Mouse (Mus musculus) heart, embryonic 12.5 days (tissue): ENCODE measurements around the gene Eif2b4. TPM values are rescaled to one million over a fixed set of nuclear protein-coding genes. Genes with fewer than 3 reads are reported as not detected.

ENCODE experiments used
- ATAC-seq: fragments of 200-750 bp; cut with Nextera tagmentation; 2 replicates; pipeline ENCODE4 v1.8.0; 2017; ENCODE audit warnings: moderate TSS enrichment, moderate library complexity; ENCODE audit not compliant: insufficient number of reproducible peaks, low FRiP score
- H3K27ac ChIP-seq: fragments of 300-500 bp; sonication (generic); 2 replicates; pipeline ENCODE4 v1.5.1; 2016; ENCODE audit warnings: mild to moderate bottlenecking, moderate library complexity; ENCODE audit not compliant: poor library complexity, severe bottlenecking
- H3K27me3 ChIP-seq: fragments of 300-500 bp; sonication (generic); replicated peaks from 2 replicates; pipeline ENCODE4 v1.6.1; 2016; ENCODE audit warnings: mild to moderate bottlenecking, moderate library complexity
- H3K36me3 ChIP-seq: fragments of 300-500 bp; sonication (generic); 2 replicates; pipeline ENCODE4 v1.6.1; 2016; ENCODE audit warnings: mild to moderate bottlenecking, moderate library complexity
- H3K4me1 ChIP-seq: fragments of 300-500 bp; sonication (generic); replicated peaks from 2 replicates; pipeline ENCODE4 v1.6.1; 2016; ENCODE audit warnings: mild to moderate bottlenecking
- H3K4me2 ChIP-seq: fragments of 300-500 bp; sonication (generic); 2 replicates; pipeline ENCODE4 v1.6.1; 2016; ENCODE audit warnings: mild to moderate bottlenecking, moderate library complexity
- H3K4me3 ChIP-seq: fragments of 300-500 bp; sonication (generic); 2 replicates; pipeline ENCODE4 v1.5.1; 2016; ENCODE audit warnings: mild to moderate bottlenecking
- H3K9ac ChIP-seq: fragments of 300-500 bp; sonication (generic); 2 replicates; pipeline ENCODE4 v1.6.1; 2016; ENCODE audit warnings: mild to moderate bottlenecking, moderate library complexity
- H3K9me3 ChIP-seq: fragments of 300-500 bp; sonication (generic); replicated peaks from 2 replicates; pipeline ENCODE4 v1.6.1; 2016; ENCODE audit warnings: mild to moderate bottlenecking, moderate library complexity
- WGBS: fragments of 180-500 bp; shearing (Covaris S2); methylation state at CpG from one replicate; pipeline ENCODE4 v1.1.7; 2016; 5-methylcytosine and 5-hydroxymethylcytosine counted together
- polyA plus RNA-seq: library from polyadenylated mRNA; unstranded; fragments of >200 nt; fragmentation: Nextera tagmentation; extraction: Ambion mirVana; gene quantifications from 2 replicates; pipeline ENCODE4 v1.2.1, GENCODE M21; 2016

The Eif2b4 gene
- polyA plus RNA-seq, 1 experiment from 2014 or later, result 52.3 TPM

DNA sequence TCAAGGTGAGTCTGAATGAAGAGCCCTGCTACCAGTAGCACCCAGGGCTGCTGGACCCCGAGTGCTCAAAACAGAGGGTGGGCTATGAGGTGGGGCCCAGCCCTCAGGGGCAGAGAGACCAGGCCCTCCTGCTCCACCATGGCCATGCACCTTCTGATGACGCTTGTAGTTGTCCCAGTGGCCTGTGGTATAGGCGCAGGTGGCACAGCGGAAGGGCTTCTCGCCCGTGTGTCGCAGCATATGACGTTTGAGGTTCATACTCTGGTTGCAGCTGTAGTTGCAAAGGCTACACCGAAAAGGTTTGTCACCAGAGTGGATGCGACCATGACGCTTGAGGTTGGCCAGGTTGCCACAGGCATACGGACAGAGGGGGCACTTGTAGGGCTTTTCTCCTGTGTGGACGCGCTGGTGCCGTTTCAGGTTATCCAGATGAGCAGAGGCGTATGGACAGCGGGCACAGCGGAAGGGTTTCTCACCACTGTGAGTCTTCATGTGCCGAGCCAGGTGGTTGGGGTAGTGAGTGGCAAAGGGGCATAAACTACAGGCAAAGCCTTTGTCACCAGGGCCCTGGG is 6.2 kb upstream of the Eif2b4 start:
- H3K4me3 ChIP-seq, result no peak overlapping the region

DNA sequence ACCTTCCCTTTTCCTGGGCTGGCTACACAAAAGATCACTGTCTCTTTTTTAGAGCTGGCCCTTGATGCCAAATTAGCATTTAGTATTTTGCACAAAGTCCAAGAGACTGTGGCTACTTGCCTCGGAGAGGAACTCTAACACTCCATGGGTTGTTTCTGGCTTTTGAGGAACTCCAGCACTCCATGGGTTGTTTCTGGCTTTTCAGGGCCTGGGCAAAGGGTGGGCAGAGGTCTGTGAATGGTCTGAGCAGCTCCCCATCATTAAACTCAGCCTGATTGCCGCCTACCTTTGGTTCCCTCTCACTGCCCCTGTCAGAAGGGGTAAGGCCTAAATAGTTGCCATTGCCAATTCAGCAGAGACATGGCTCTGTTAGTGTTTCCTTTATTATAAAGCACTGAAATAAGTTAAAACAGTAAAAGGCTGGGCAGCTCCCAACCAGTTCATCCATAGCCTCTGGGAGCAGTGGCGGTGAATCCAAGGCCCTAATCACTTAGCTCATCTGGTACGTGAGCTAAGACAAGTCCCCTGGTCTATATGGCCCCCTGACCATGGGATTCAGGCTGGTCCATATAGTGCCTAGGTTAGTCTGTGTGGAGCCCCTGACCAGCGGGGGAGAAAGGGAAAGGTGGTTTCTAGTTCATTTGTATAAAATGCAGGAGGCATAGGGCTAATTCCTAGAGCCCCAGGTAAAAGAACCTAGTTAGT is 5.5 kb upstream of the Eif2b4 start:
- WGBS, result 83% methylated on average over 5 of the region's 5 CpGs
- Histone ChIP-seq H3K4me3 (no peak overlapping the region), H3K36me3 (peaks cover 74% of the 10 kb centered on the region), H3K4me1 (peaks cover 27% of the 10 kb centered on the region), H3K27me3 (no peaks in the 10 kb centered on the region), H3K4me2 (no peak overlapping the region), H3K9ac (no peak overlapping the region), H3K9me3 (peaks cover 5% of the 10 kb centered on the region), H3K27ac (no peak overlapping the region)
- no peak for ATAC-seq

More for the DNA sequence above, 6.2 kb upstream of the Eif2b4 start:
- Histone ChIP-seq H3K27me3 (no peaks in the 10 kb centered on the region), H3K27ac (no peak overlapping the region), H3K9ac (no peak overlapping the region), H3K9me3 (peaks cover 5% of the 10 kb centered on the region), H3K36me3 (peaks cover 80% of the 10 kb centered on the region), H3K4me1 (peaks cover 21% of the 10 kb centered on the region), H3K4me2 (no peak overlapping the region)
- ATAC-seq, result no peak
- 91% methylated on average over 19 of the region's 19 CpGs for WGBS

DNA sequence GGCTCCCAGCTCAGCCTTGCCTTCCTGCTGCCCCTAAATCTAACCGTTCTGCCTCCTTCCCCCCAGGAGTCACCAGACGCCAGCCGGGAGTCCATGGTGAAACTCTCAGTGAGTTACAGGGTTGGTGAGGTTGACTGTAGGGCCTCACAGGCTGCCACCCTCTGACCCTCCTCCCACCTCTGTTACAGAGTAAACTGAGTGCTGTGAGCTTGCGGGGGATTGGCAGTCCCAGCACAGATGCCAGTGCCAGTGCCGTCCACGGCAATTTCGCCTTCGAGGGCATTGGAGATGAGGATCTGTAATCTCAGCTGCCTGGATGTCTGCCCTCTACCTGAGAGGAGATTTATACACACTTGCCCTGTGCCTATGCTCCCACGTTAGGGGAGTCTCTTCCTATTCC is 4.9 kb upstream of the Eif2b4 start:
- peaks cover 68% of the 10 kb centered on the region for H3K36me3 ChIP-seq
- H3K4me1 ChIP-seq, result peaks cover 27% of the 10 kb centered on the region
- no peak for ATAC-seq
- no peaks in the 10 kb centered on the region for H3K27me3 ChIP-seq
- no peak overlapping the region for H3K4me3 ChIP-seq
- peaks cover 5% of the 10 kb centered on the region for H3K9me3 ChIP-seq
- H3K4me2 ChIP-seq, result no peak overlapping the region
- WGBS, result 81% methylated on average over 9 of the region's 9 CpGs
- no peak overlapping the region for H3K9ac ChIP-seq
- H3K27ac ChIP-seq, result no peak overlapping the region

DNA sequence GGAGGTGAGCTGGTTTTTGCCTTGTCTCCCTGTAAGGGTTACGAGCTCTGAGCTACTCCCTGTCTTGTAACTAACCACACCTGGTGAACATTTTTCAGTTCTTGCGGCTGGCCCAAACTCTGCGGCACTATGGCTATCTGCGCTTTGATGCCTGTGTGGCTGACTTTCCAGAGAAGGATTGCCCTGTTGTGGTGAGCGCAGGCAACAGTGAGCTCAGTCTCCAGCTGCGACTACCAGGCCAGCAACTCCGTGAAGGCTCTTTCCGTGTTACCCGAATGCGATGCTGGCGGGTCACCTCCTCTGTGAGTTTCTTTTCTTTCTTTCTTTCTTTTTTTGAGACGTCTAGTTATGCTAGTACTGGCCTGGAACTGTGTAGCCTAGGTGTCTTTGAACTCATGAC is 3.8 kb upstream of the Eif2b4 start:
- no peak overlapping the region for H3K27ac ChIP-seq
- no peak overlapping the region for H3K4me3 ChIP-seq
- WGBS, result 94% methylated on average over 12 of the region's 12 CpGs
- no peaks in the 10 kb centered on the region for H3K27me3 ChIP-seq
- H3K36me3 ChIP-seq, result peaks cover 62% of the 10 kb centered on the region
- peaks cover 23% of the 10 kb centered on the region for H3K4me1 ChIP-seq
- no peak for ATAC-seq
- no peak overlapping the region for H3K9ac ChIP-seq
- no peak overlapping the region for H3K4me2 ChIP-seq
- peaks cover 5% of the 10 kb centered on the region for H3K9me3 ChIP-seq

DNA sequence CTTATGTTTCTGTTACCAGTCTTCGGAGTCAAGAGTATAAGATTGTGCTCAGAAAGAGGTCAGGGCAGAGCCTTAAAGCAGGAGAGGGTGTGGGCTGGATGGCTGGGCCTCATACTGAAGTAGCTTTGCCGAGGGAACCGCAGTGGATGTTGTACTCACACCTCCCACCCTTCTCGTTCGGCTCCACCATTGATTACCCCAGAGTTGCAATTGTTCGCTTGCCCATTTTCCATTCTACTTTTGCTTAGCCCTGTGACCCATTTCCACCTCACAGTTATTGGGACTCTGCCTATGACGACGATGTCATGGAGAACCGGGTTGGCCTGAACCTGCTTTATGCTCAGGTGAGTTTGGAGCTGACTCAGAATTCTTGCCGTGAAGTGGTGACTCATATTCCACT is 3.0 kb upstream of the Eif2b4 start:
- 92% methylated on average over 10 of the region's 10 CpGs for WGBS
- Histone ChIP-seq H3K4me3 (no peak overlapping the region), H3K27me3 (no peaks in the 10 kb centered on the region), H3K27ac (no peak overlapping the region), H3K9ac (no peak overlapping the region), H3K4me2 (no peak overlapping the region), H3K4me1 (peaks cover 28% of the 10 kb centered on the region), H3K36me3 (peaks cover 65% of the 10 kb centered on the region), H3K9me3 (peaks cover 5% of the 10 kb centered on the region)
- no peak for ATAC-seq

DNA sequence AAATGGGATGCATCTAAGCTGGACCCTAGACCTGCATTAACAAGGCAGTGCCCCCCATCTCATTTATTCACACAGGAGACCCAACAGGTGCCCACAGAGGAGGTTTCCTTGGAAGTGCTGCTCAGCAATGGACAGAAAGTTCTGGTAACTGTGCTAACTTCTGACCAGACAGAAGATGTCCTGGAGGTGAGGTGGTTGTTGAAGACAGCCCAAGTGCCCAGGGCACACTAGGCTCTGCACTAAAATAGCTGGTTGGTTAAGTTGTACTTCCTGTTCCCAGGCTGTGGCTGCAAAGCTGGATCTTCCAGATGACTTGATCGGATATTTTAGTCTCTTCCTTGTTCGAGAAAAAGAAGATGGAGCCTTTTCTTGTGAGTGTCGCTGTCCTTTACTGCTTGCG is 2.4 kb upstream of the Eif2b4 start:
- H3K4me3 ChIP-seq, result no peak overlapping the region
- no peak overlapping the region for H3K27ac ChIP-seq
- WGBS, result 90% methylated on average over 4 of the region's 4 CpGs
- H3K4me2 ChIP-seq, result no peak overlapping the region
- no peaks in the 10 kb centered on the region for H3K27me3 ChIP-seq
- H3K36me3 ChIP-seq, result peaks cover 69% of the 10 kb centered on the region
- ATAC-seq, result no peak
- H3K9ac ChIP-seq, result no peak overlapping the region
- peaks cover 5% of the 10 kb centered on the region for H3K9me3 ChIP-seq
- H3K4me1 ChIP-seq, result peaks cover 26% of the 10 kb centered on the region

DNA sequence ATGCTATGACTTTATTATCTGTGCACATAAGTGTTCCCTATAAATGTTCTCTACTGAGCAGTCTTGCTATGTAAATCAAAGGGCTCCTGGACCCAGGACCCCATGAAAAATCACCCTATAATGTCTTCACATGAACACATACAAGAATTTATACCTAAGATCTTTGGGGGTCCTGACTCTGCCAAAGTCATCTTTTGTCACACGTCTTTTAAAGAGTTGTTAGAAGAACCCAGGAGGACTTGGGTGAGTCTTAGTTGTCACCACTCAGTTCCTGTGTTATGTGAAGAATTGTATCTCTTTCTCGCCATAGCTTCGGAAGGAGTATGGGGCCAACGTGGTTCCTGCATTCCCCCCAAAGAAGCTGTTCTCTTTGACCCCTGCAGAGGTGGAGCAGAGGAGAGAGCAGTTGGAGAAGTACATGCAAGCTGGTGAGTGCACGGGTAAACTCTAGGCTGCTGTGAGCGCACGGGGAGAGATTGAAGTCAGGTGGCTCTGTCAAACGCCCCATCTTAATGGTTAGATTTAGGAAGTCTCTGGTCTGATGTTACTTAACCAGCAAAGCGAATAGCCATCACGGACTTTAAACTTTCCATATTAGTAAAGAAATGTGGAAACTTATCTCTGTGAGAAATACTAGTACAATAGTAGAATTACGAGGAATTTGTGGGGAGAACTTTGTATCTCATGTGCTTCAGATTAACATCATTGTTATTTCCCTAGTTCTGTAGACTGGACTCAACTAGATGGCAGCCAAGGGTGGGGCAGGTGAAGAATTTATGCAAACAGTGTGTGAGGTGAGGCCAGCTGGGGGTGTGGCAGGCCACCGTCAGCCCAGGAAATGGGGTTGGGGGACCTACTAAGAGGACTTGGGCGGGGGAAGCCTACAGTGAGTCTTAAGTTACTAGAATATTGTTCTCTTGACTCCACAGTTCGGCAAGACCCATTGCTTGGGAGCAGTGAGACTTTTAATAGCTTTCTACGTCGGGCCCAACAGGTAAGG is 1.6 kb upstream of the Eif2b4 start:
- peak overlapping the region; percentile 92; the same call in 1 of the 2 replicates for H3K9ac ChIP-seq
- H3K4me1 ChIP-seq, result peaks cover 20% of the 10 kb centered on the region
- peak overlapping the region; percentile 83; the same call in 1 of the 2 replicates for H3K4me3 ChIP-seq
- 89% methylated on average over 16 of the region's 16 CpGs for WGBS
- H3K36me3 ChIP-seq, result peaks cover 69% of the 10 kb centered on the region
- no peaks in the 10 kb centered on the region for H3K27me3 ChIP-seq
- H3K27ac ChIP-seq, result no peak overlapping the region
- H3K9me3 ChIP-seq, result no peaks in the 10 kb centered on the region
- H3K4me2 ChIP-seq, result peak overlapping the region; percentile 84
- no peak for ATAC-seq

DNA sequence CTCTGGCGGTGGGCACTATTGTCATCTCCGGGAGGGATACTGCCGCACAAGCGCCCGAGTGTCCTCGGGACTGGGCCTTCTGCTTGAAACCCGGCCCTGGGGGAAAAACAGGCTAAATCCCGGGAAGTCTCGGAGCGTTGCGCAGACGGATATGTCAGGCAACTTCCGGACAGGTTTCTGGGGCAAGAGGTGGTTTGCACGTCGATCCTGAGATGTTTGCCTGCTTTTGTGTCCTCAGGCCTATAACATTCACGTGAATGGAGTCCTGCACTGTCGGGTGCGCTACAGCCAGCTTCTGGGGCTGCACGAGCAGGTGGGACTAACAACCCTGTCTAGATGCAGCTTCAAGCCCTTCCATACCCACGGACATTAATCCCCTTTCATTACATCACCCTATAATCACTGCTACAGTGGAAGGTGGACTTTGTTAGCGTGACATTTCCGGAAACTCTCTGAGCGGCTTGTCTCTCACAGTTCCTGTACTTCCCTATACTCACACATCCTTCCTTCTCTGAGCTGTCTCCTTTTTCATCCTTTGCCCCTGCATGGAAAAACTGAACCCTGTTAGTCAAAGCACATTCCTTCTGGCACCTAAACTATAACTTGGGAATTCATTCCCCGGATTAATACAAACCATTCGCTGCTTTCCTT is 526 bp upstream of the Eif2b4 start:
- H3K4me3 ChIP-seq, result peak overlapping the region; percentile 83
- H3K9ac ChIP-seq, result peak overlapping the region; percentile 92
- H3K27ac ChIP-seq, result peak overlapping the region; percentile 87
- H3K9me3 ChIP-seq, result no peaks in the 10 kb centered on the region
- peaks cover 67% of the 10 kb centered on the region for H3K36me3 ChIP-seq
- peak overlapping the region; percentile 84 for H3K4me2 ChIP-seq
- peaks cover 20% of the 10 kb centered on the region for H3K4me1 ChIP-seq
- 11% methylated on average over 25 of the region's 25 CpGs for WGBS
- H3K27me3 ChIP-seq, result no peaks in the 10 kb centered on the region
- ATAC-seq, result no peak

DNA sequence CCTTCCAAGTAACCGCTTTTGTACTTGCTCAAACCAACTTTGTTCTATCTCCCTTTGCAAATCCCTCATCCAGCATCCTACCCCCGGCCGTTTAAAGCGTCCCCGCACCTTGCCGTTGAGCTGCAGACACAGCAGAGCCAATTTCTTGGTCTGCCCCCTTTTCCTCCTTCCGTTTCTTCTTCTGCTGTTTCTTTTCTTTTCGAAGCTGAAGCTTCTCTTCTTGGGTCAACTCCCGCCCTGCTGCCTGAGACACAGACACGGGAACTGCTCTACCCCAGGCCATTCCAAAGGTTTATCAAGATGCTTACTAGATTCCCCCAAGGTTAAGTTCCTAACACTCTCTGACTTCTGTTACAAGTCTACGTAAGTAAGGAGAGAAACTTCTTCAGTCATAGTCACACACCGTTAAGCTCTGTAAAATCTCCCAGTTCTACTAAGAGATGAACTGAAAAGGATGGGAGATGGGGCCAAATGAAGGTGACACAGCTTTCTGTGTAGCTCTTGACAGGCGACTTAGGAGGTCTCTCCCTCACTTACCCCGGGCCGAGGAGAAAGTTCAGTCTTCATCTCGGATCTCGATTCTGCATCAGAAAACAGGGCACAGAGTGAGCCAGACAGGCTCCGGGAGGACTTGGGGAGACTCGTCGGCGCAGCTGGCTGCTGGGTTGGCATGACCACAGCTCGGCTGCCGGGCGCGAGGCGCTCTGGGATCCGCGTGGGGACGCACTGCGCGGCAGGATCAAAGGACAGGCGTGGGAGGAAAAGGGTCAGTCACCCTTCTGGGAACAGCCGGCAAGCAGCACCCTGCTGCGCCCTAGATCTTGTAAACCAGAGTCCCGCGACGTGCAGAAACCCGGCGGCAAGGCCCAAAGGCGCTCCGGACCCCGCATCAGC is 938 bp downstream of the Eif2b4 start:
- Histone ChIP-seq H3K4me1 (peaks cover 20% of the 10 kb centered on the region), H3K27me3 (no peaks in the 10 kb centered on the region), H3K4me2 (peak overlapping the region; percentile 84), H3K36me3 (peaks cover 67% of the 10 kb centered on the region), H3K27ac (peak overlapping the region; percentile 76), H3K4me3 (peak overlapping the region; percentile 83), H3K9ac (peak overlapping the region; percentile 77), H3K9me3 (no peaks in the 10 kb centered on the region)
- 13% methylated on average over 42 of the region's 42 CpGs for WGBS
- peak; percentile 74 for ATAC-seq

DNA sequence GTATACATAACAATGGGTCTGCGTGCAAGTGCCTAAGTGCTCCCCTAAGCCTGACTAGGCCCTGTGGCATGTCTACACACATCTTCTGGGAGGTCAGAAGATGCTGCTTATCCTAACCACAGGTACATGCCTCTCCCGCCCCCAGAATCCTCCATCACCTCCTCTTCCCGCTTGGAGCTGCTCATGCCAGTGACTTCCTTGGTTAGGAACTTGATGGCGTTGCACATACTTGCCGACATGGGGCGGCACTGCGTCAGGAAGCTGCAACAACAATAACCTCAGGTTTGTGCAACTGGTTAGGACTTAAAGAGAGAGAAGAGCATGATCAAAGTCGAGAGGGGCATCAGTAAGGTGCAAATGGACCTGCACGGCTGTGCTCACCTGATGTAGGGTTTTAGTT is 3.0 kb downstream of the Eif2b4 start:
- Histone ChIP-seq H3K4me3 (no peak overlapping the region), H3K27ac (no peak overlapping the region), H3K4me2 (no peak overlapping the region), H3K4me1 (peaks cover 20% of the 10 kb centered on the region), H3K9me3 (no peaks in the 10 kb centered on the region), H3K36me3 (peaks cover 52% of the 10 kb centered on the region), H3K27me3 (no peaks in the 10 kb centered on the region), H3K9ac (no peak overlapping the region)
- WGBS, result 86% methylated on average over 9 of the region's 9 CpGs
- no peak for ATAC-seq
